Mouse (Mus musculus) activated CD4-positive, CD25-positive, alpha-beta regulatory T cell, adult 4 months (primary cell): ENCODE data around the gene Usp7. TPM values are rescaled to one million over a fixed set of nuclear protein-coding genes. Genes with fewer than 3 reads are reported as not detected.
A peak's percentile ranks its signal among the peaks of the same experiment; 100 is the strongest.
"Not testable (repeated sequence)": the region's sequence is repeated elsewhere in the genome, so short reads cannot be mapped to it uniquely, and the experiment has no call there.

Experiments
- ATAC-seq: one replicate; pipeline ENCODE4 v1.8.0; 2017
- polyA plus RNA-seq, 2 experiments: library from polyadenylated mRNA; unstranded; fragments of 100-300 nt; shearing (Covaris generic); gene quantifications; one replicate each; pipeline ENCODE4 v1.2.1; 2017

Gene Usp7
- polyA plus RNA-seq, 2 experiments from 2014 or later = 35.0 to 48.0 TPM

DNA sequence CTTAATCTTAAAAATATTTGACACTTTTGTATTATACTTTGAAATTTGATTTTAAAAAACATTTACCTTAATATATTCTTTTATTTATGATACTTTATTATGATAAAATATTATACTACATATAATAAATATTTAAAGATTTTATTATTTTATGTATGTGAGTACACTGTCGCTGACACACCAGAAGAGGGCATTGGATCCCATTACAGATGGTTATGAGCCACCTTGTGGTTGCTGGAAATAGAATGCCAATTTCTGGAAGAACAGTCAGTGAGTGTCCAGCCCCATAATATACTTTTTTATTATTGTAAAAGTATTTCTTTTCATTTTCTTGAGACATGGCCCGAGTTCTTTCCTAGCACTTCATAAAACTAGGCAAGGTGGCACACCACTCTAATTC lies 10.4 kb downstream of the Usp7 start:
- no peak for ATAC-seq

DNA sequence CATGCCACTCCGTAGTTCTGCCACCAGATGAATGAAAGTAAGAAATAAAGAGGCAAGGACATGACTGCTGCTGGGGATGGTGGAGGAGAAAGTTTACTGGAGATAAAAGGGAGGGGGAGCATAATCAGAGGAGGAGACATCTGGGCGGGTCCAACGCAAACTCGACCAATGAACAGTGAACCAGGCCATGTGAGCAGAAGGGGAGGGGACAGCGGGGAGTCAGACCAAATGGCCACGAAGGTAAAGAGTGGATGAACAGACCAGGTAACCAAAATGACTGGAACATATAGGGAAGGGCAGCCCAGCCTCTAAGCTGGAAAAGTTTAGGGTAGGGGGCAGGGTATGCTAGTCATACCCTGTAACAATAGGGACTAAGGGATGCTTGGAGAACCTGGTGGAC lies 10.9 kb downstream of the Usp7 start:
- no peak for ATAC-seq

DNA sequence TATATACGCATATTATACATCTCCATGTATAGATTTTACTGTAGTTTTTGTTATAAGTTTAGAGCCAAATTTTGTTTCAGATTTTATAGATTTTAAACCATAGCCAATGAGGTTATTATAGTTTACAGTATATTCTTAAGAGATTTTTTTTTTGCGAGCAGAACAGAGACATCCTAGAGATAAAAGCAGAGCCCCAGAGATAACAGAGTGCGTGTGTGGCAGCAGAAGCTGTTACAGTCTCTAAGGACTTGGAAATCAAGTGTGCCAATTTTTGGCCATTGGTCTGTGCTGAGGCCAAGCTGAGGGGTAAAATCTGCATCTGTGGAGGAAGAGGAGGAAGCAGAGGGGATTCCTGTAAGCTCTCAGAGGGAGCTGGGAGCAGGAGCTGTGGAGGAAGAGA lies 11.9 kb downstream of the Usp7 start:
- no peak for ATAC-seq

DNA sequence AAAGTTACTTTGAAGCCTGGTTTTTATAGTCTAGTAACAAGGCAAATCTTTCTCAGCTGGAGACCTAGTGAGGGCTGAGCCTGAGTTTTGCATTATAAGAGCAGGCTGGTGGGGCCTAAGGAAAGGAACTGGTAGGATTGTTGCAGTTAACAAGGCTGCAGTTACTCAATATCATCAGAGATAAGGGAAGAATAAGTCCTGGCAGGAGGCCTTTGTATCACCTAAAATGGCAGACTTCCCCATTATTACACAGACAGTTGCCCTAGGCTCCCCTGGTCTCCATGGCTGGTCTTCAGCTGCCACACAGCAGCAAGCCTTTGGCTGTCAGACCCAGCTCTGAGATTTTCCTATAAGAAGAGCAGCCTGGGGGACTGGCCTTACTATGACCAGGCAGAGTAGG lies 13.4 kb downstream of the Usp7 start:
- no peak for ATAC-seq

DNA sequence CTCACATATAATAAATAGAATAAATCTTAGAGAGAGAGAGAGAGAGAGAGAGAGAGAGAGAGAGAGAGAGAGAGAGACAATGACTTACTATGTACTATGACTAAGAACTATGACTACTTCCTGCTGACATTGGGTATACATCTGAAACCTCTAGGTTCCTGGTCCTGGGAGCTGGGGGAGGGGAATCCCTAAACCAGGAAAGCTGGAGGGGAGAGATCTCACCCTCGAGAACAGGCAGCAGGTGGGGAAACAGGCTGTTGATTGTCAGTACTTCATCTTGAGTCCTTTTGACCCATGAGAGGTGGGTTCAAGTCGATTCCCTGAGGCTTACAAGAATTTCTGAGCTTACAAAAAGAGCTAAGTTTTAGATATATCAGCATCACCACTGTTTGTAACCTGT lies 14.9 kb downstream of the Usp7 start:
- ATAC-seq = no peak

DNA sequence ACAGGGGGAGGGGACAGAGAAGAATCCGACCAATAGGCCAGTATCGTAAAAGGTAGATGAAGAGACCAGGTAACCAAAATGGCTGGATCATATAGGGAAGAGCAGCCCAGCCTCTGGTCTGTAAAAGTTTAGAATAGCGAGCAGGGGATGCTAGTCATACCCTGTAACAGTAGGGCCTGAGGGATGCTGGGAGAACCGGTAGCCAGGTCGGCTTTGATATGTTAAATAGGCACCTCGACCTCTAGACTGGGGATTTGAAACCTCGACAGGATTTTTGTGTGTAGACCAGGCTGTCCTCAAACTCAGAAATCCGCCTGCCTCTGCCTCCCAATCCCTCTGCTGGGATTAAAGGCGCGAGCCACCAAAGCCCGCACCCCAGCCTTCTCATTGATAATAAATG lies 15.5 kb downstream of the Usp7 start:
- no peak for ATAC-seq

DNA sequence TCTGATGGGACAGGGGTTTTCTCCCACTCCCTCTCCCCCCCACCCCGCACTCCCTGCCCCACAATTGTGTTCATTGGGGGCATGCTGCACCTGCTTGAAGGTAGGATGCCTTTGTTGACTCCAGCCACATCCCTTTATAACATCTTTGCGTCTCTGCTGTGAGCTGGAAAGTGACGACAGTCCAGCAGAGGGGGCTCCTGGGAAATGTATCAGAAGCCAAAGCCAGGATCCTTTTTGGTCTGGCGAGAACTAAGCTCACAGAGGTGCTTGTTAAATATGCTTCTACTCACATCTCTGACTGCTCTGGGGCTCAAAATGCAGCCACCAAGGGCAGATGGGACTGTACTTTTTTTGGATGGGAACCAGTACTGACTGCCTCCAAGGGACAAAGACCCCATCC lies 21.0 kb downstream of the Usp7 start:
- no peak for ATAC-seq

DNA sequence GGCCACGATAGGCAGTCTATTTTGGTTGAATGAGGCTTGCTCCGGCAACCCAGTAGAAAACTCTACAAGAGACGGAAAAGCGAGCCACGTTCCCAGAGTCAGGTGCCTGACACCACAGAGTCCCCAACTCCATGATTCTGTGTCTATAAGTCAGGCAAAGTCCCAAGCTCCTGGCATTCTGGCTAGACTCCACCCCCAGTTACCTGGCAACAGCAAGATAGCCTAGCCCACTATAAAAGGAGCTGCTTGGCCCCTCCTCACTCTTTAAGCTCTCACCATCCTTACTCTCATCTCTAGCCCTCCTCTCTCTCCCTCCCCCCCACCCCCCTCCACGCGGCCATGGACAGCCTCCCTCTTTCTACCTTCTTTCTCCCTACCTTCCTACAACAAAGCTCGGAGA lies 21.8 kb downstream of the Usp7 start:
- ATAC-seq = not testable (repeated sequence)

DNA sequence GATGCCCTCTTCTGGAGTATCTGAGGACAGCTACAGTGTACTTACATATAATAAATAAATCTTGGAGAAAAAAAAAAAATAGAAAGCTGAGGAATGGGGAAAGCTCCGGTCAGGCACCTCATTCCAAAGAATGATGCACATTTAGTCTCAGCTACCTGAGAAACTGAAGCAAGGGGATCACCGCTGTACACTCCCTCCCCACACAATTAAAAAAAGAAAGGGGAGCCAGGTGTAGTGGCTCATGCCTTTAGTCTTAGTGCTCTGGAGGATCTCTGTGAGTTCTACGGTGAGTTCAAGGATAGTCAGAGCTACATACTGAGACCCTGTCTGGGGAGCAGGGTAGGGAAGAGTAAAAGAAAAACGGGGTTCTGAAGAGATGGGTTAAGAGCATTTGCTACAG lies 22.6 kb downstream of the Usp7 start:
- ATAC-seq = no peak

DNA sequence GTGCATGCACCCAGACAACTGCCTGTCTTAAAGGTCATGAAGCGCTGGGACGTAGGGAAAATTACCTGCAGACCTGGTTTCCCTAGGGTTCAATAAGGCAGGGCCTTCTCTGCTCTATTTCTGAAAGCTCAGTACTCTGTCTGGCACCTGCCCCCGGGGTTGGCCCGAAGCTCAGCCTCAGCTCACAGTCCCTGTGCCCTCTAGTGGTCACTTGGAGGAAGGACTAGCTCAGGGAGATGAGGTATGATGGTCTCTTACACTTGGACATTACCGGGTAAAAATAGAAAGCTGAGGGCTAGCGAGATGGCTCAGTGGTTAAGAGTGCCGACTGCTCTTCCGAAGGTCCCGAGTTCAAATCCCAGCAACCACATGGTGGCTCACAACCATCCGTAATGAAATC lies 23.0 kb downstream of the Usp7 start:
- peak; percentile 73 for ATAC-seq

DNA sequence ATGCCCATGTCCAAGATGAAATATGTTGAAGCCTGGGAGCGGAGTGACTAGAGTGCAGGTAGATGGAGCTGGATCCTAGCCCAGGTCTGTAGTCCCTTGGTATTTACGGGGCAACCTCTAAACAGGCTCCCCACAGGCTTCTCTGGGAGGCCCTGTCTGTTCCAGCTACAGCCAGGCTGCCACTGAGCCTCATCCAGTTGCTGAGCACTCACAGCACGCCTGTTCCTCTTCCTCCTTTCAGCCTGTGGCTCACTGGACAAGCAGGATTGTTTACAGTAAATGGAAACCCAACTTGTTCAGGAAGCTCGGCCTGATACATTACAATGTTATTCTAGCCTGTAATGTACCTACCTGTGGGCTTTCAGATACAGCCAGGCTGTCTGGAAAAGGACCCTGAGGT lies 23.5 kb downstream of the Usp7 start:
- ATAC-seq = no peak

DNA sequence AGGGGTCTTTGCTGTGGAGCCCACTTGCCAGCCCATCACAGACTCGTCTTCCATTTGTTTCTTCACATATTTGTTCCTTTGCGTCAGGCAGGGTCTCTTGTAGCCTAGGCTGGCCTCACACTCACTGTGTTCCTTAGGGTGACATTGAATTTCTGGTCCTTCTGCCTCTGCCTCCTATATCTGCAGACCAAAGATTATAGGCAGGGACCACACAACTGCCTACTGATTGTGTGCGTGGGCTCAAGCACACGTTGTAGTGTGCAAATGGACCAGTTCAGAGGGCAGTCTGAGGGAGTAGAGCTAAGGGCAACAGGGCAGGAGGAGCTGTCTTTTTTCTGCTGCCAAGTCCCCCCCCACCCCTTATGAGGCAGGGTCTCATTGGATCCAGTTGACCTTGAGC lies 24.0 kb downstream of the Usp7 start:
- no peak for ATAC-seq

DNA sequence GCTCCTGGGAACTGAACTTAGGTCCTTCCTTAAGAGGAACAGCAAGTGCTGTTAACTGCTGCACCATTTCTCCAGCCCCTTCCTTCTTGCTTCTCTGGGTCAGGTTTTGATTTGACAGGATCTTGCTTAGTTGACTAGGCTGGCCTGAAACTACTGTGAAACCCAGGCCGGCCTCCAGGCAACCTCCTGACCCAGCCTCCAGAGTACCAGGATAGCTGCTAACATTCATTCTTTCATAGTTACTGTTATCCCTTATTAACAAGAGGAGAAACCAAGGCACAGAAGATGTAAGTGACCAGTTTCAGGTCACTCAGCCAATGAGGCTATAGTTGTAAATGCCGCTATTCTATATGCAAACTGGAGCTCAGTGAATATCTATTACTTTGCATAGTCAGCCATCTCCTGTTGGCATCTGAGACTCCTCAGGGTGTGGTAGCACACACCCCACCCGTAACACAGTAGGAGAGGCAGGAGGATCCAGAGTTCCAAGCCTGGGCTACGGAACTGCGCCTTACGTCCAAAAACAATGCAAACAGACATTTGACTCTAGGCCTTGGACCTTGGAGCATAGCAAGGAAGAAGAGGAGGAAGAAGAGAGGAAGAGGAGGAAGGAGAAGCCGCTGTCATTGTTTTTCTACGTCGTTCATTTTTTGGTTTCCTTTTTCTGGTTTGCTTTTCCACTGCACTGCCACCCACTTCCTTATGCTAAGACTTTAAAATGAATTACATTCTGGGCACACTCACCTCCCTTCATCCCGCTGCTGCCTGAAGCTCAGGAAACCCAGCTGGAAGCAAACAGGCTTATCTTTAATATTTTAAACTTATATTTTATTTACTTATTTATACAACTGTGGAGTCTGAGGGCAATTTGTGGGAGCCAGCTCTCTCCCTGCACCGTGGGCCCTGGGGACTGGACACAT lies 24.7 kb downstream of the Usp7 start:
- ATAC-seq = no peak

DNA sequence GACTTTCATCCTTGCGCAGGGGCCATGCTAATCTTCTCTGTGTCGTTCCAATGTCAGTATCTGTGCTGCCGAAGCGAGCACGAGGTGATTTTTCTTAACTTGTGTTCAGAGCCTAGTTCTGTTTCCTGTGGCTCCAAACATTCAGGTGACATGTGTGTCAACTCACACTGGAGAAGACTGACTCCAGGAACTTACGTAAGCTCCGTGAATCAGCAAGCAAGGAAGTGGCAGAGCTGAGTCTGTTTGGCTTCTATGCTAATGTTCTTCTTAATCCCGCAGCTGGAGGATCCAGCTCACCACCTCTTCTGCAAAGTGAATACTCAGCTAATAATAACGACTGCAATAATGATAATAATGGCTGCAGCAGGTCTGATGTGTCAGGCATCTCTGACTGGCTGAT lies 25.9 kb downstream of the Usp7 start:
- no peak for ATAC-seq

DNA sequence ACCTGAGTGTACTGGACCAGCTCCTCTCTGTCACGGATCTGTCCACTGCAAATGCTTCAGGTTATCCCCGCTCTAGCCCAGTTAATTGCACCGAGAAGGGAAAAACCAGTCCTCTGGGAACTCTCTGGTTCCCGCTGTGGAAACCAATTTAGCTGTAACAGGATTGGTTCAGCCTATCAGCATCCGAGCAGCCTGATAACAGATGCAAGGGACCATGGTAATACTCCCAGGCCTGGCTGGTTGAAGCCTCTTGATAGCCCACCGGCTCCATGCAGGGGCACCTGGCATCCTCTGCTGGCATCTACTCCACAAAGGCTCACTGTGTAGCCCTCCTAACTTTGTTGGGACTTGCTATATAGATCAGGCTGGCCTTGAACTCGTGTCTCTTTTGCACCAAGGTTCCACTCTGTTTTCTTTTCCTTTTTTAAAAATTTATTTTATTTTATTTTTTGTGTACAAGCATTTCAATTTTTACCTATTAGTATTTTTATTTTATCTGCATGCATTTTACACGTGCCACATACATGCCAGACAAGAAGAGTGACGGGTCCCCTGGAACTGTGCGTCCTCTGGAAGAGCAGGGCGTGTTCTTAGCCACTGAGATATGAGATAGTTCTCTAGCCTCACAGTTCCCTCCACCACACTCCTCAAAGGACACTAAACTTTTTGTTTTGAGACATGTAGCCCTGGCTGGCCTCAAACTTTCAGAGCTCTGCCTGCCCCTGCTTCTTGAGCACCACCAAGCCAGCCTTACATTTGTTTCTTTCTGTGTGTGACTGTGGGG lies 27.8 kb downstream of the Usp7 start:
- ATAC-seq = no peak

DNA sequence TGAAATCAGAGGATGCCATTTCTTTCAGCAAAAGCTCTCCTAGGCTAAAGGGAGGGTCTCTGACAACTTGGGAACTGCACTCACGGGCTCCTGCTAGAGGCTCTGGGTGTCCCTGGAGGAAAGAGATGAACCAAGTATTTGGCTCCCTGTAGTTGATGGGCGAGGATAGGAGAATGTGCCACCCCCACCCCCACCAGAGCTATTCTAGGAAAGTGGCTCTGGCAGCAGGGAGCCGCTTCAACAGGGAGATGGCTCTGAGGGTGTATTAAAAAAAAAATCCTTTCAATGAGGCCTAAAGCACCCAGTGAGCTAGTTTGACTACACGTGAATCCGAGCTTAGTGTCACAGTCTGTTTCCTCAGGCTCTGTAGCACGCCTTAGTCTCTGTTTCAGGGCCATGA lies 29.1 kb downstream of the Usp7 start:
- ATAC-seq = no peak

DNA sequence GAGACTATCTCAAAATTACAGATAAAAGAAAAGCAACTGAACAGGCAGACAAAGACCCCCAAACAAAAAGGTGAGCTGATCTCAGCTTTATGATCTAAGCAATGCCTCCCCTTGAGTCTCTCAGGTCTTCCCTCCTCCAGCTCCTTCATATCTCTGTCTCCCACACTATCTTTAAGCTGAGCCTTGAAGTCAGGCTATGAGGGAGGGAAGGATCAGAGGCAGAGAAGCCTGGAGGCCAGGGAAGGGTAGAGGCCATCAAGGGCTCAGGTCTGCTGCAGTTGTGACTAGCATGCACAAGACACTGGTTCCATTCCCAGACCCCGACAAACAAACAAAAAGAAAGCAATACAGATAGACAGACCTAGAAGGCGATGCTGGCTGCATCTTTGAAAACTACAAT lies 30.2 kb downstream of the Usp7 start:
- ATAC-seq = no peak

DNA sequence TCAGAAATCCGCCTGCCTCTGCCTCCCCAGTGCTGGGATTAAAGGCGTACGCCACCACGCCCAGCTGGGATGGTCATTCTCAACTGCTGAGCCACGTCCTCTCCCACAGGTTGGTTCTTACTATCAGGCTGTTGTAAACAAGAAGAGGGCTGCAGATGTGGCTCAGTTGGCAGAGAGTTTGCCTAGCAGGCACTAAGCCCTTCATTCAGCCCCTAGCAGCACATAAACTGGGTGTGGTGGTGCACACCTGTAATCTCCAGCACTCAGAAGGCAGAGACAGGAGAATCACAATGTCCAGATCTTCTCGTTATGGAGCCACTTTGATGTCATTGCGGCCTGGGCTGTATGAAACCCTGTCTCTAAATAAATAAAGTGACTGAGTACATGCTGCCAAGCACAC lies 31.1 kb downstream of the Usp7 start:
- ATAC-seq = no peak

DNA sequence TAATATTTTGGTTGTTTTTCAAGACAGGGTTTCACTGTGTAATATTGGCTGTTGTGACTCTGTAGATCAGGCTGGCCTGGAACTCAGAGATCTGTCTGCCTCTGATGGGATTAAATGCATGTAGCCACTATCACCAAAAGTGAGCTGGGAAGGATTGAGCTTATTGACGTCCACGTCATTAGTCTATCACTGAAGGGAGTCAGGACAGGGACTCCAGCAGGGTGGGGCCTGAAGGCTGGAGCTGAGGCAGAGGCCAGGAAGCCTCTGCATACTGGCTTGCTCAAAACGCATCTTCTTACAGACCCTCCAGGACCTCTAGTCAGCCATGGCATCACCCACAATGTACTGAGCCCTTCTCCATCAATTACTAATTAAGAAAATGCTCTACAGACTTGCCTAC lies 33.1 kb downstream of the Usp7 start:
- no peak for ATAC-seq

DNA sequence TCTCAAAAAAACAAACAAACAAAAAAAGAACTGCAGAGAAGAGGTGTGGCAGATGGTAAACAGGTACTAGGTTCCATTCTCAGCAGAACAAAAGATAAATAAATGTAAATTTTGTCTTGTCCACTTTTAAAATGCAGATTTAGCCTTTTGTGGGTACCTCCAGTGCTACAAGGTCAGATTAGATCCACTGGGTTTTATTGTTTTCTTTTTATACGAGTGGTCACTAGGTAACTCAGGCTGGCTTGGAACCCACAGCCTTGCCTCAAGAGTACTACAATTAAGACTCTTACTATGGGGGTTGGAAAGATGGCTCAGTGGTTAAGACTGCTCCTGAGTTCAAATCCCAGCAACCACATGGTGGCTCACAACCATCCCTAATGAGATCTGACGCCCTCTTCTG lies 33.9 kb downstream of the Usp7 start:
- ATAC-seq = no peak

DNA sequence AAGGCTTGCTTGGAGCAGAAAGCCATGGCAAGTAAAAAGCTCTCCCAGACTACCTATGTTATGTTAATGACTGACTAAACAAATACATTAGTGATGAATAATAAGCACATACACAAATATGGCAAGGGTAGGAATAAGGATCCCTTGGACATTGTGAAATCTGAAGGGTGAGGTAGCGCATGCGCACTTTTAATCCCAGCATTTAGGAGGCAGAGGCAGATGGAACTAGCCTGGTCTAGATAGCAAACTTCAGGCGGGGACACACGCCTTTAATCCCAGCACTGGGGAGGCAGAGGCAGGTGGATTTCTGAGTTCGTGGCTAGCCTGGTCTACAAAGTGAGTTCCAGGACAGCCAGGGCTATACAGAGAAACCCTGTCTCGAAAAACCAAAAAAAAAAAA lies 34.5 kb downstream of the Usp7 start:
- not testable (repeated sequence) for ATAC-seq

DNA sequence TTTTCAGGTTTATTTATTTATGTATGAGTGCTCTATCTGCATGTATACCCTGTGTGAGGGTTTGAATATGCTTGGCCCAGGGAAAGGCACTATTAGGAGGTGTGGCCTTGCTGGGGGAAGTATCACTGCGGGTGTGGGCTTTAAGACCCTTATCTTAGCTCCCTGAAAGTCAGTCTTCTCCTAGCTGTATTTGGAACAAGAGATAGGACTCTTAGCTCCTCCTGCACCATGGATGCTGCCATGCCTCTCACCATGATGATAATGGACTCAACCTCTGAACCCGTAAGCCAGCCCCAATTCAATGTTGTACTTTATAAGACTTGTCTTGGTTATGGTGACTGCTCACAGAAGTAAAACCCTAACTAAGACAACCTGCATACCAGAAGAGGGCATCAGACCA lies 39.8 kb downstream of the Usp7 start:
- no peak for ATAC-seq

DNA sequence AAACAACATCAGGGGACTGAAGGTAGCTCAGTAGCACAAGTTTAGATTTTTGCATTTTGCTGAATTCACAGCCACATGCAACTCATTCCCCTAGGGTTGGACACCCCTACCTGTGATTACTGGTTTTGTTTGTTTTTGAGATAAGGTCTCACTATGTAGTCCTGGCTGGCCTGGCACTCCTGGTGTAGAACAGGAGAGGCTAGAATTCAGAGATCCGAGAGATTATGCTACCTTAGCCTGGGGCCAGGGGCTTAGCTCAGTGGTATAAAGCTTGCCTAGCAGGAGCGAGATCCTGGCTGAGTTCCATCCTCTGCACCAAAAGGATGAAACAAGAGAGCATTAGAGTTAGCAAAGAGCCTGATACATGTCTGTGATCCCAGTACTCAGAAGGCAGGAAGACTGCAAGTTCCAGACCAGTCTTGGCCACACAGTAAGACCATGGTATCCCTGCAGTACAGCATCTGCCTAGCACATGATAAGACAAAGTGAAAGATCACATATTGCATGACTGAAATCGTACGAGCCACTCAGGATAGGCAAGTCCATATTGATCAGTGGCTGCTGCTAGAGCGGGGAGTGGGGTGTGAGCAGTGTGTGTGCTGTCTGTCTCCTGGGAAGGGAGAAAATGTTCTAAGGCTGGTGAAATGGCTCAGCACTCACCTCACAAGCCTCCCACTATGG lies 40.4 kb downstream of the Usp7 start:
- no peak for ATAC-seq

DNA sequence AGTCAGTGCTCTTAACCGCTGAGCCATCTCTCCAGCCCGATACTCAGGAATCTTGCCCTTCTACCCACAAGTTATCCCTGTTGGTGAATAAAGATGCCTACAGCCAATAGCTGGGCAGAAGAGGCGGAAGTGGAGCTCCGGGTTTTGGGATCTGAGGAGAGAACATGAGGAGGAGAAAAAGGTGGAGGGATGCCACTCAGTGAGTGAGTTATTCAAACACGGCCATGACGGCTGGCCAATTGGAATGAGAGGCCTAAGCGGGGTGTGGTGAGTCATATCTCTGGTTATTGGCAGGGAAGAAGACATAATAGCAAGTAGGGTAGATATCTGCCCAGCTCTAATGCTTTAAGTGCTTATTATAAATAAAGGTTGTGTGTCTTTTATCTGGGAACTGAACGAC lies 43.2 kb downstream of the Usp7 start:
- no peak for ATAC-seq
